In genomic region chr3:148167556-148167955, GRCm38 (mm10) we compare ENCODE assay signal across 23 mouse cellular contexts.
A peak's percentile ranks its signal among the peaks of the same experiment; 100 is the strongest.
DNase-seq lines count a peak whose midpoint lies in the region; ATAC-seq lines count a peak whose summit lies in the region.
"Had no signal": no experiment of that assay in that cellular context is flagged by ENCODE, and none has a peak within 500 bp of the region (broad histone marks: within the 10 kb centered on the region; RNA-seq: fewer than 3 reads in every experiment).

No protein-coding gene starts in this region.

- H3K27me3 ChIP-seq in forebrain, embryonic 16.5 days (replicated peaks; ENCODE audit: control insufficient read depth, insufficient read depth, low read length): no peaks in the 10 kb centered on the region
- H3K27me3 ChIP-seq in forebrain, embryonic 13.5 days: no peaks in the 10 kb centered on the region
- H3K27me3 ChIP-seq in heart, embryonic 12.5 days (replicated peaks): no peaks in the 10 kb centered on the region
- H3K27me3 ChIP-seq: embryonic facial prominence, embryonic 13.5 days; heart, embryonic 15.5 days; hindbrain, embryonic 13.5 days; intestine, embryonic 15.5 days had no signal

- no peaks in the 10 kb centered on the region for H3K36me3 ChIP-seq in forebrain, embryonic 16.5 days (ENCODE audit: control insufficient read depth, insufficient read depth)
- H3K36me3 ChIP-seq in forebrain, embryonic 13.5 days (ENCODE audit: poor library complexity, severe bottlenecking): no peaks in the 10 kb centered on the region
- H3K36me3 ChIP-seq in heart, embryonic 12.5 days: no peaks in the 10 kb centered on the region
- H3K36me3 ChIP-seq: embryonic facial prominence, embryonic 13.5 days; G1E; heart, embryonic 10.5 days; heart, embryonic 15.5 days; hindbrain, embryonic 13.5 days; intestine, embryonic 15.5 days had no signal

- no peak overlapping the region for H3K4me3 ChIP-seq in forebrain, embryonic 16.5 days (replicated peaks; ENCODE audit: low read length)
- no peak overlapping the region for H3K4me3 ChIP-seq in forebrain, embryonic 13.5 days
- H3K4me3 ChIP-seq in heart, embryonic 12.5 days: no peak overlapping the region
- H3K4me3 ChIP-seq: embryonic facial prominence, embryonic 13.5 days; heart, embryonic 10.5 days; heart, embryonic 15.5 days; hindbrain, embryonic 13.5 days; intestine, embryonic 15.5 days had no signal

- H3K4me1 ChIP-seq in forebrain, embryonic 16.5 days (replicated peaks; ENCODE audit: control insufficient read depth, insufficient read depth, low read length): no peaks in the 10 kb centered on the region
- H3K4me1 ChIP-seq in forebrain, embryonic 13.5 days: no peaks in the 10 kb centered on the region
- H3K4me1 ChIP-seq in heart, embryonic 12.5 days (replicated peaks): no peaks in the 10 kb centered on the region
- H3K4me1 ChIP-seq: embryonic facial prominence, embryonic 13.5 days; heart, embryonic 10.5 days; heart, embryonic 15.5 days; hindbrain, embryonic 13.5 days; intestine, embryonic 15.5 days had no signal

- no peaks in the 10 kb centered on the region for H3K9me3 ChIP-seq in forebrain, embryonic 16.5 days (ENCODE audit: control insufficient read depth, low read length)
- no peaks in the 10 kb centered on the region for H3K9me3 ChIP-seq in forebrain, embryonic 13.5 days (replicated peaks)
- H3K9me3 ChIP-seq in heart, embryonic 12.5 days (replicated peaks): 0 out of 2 replicates have a peak, but pooled peaks cover 5% of the 10 kb centered on the region
- H3K9me3 ChIP-seq: heart, embryonic 10.5 days; heart, embryonic 15.5 days; hindbrain, embryonic 13.5 days; intestine, embryonic 15.5 days had no signal

- 65% methylated on average over 1 of the region's 1 CpGs for WGBS in forebrain, embryonic 16.5 days
- 77% methylated on average over 1 of the region's 1 CpGs for WGBS in forebrain, embryonic 13.5 days
- 70% methylated on average over 1 of the region's 1 CpGs for WGBS in heart, embryonic 12.5 days

- peak; percentile 20 for DNase-seq in 3T3-L1 (ENCODE audit: low read depth, low spot score)
- peak; percentile 20 for DNase-seq in NIH3T3 (ENCODE audit: low read depth)
- peak; percentile 3 for DNase-seq in fibroblast of lung, adult 2 months (ENCODE audit: low read depth)
- DNase-seq in c-Kit-positive CD71-positive TER-119-positive erythroid progenitor cells, embryonic 14.5 days (ENCODE audit: low spot score): no peak
- DNase-seq: adrenal gland, postnatal 14 days; B cell, adult 2 months; cerebellum, adult 11 months; cerebellum, adult 8-10 months; cerebellum, postnatal 25 days; gastrocnemius, postnatal 36 days; heart, adult 18-20 months; heart, postnatal 14 days; kidney, adult 18-20 months had no signal

- no peak overlapping the region for H3K4me2 ChIP-seq in forebrain, embryonic 16.5 days (ENCODE audit: low read length)
- no peak overlapping the region for H3K4me2 ChIP-seq in forebrain, embryonic 13.5 days
- no peak overlapping the region for H3K4me2 ChIP-seq in heart, embryonic 12.5 days
- H3K4me2 ChIP-seq: embryonic facial prominence, embryonic 13.5 days; heart, embryonic 15.5 days; hindbrain, embryonic 13.5 days; intestine, embryonic 15.5 days had no signal

- no peak overlapping the region for H3K9ac ChIP-seq in forebrain, embryonic 16.5 days (replicated peaks; ENCODE audit: low read depth, low read length)
- H3K9ac ChIP-seq in forebrain, embryonic 13.5 days: no peak overlapping the region
- H3K9ac ChIP-seq in heart, embryonic 12.5 days: no peak overlapping the region
- H3K9ac ChIP-seq: embryonic facial prominence, embryonic 13.5 days; heart, embryonic 15.5 days; hindbrain, embryonic 13.5 days; intestine, embryonic 15.5 days had no signal

- H3K27ac ChIP-seq in forebrain, embryonic 16.5 days (ENCODE audit: low read length): no peak overlapping the region
- no peak overlapping the region for H3K27ac ChIP-seq in forebrain, embryonic 13.5 days
- H3K27ac ChIP-seq in heart, embryonic 12.5 days (ENCODE audit: poor library complexity, severe bottlenecking): no peak overlapping the region
- H3K27ac ChIP-seq: embryonic facial prominence, embryonic 13.5 days; heart, embryonic 10.5 days; heart, embryonic 15.5 days; hindbrain, embryonic 13.5 days; intestine, embryonic 15.5 days had no signal

- peak; percentile 45; the same call in 1 of the 2 replicates for ATAC-seq in forebrain, embryonic 16.5 days
- no peak for ATAC-seq in forebrain, embryonic 13.5 days
- no peak for ATAC-seq in heart, embryonic 12.5 days (ENCODE audit: insufficient number of reproducible peaks, low FRiP score)
- ATAC-seq: CD4-positive, CD25-positive, alpha-beta regulatory T cell, adult 4 months; intestine, embryonic 15.5 days had no signal
